In genomic region chr11:71751689-71752088, GRCm38 (mm10) we compare ENCODE assay signal across 8 mouse cellular contexts. TPM values are rescaled to one million over a fixed set of nuclear protein-coding genes. Genes with fewer than 3 reads are reported as not detected.
A peak's percentile ranks its signal among the peaks of the same experiment; 100 is the strongest.
DNase-seq lines count a peak whose midpoint lies in the region; ATAC-seq and TF ChIP-seq lines count a peak whose summit lies in the region.

No protein-coding gene starts in this region.

- WGBS in lung, embryonic 15.5 days: 33% methylated on average over 12 of the region's 12 CpGs
- 33% methylated on average over 12 of the region's 12 CpGs for WGBS in intestine, embryonic 16.5 days
- WGBS in olfactory bulb, adult 2 months: 12% methylated on average over 12 of the region's 12 CpGs

- H3K4me1 ChIP-seq in lung, embryonic 15.5 days: 0 out of 2 replicates have a peak, but pooled peaks cover 8% of the 10 kb centered on the region
- no peaks in the 10 kb centered on the region for H3K4me1 ChIP-seq in intestine, embryonic 16.5 days (ENCODE audit: control insufficient read depth, insufficient read depth, low read length)
- H3K4me1 ChIP-seq in olfactory bulb, adult 2 months (ENCODE audit: control insufficient read depth, insufficient read depth, low read length): peaks cover 8% of the 10 kb centered on the region

- H3K4me3 ChIP-seq in lung, embryonic 15.5 days: peak overlapping the region; percentile 54
- peak overlapping the region; percentile 53 for H3K4me3 ChIP-seq in intestine, embryonic 16.5 days (ENCODE audit: low read length)
- H3K4me3 ChIP-seq in olfactory bulb, adult 2 months (ENCODE audit: insufficient read depth, low read depth, low read length): peak overlapping the region; percentile 63

- peak overlapping the region; percentile 84 for H3K4me2 ChIP-seq in lung, embryonic 15.5 days
- peak overlapping the region; percentile 92 for H3K4me2 ChIP-seq in intestine, embryonic 16.5 days (ENCODE audit: low read depth, low read length)

- no peak for ATAC-seq in lung, embryonic 15.5 days (ENCODE audit: borderline replicate concordance, extremely low read depth, low FRiP score, low TSS enrichment)
- no peak for ATAC-seq in intestine, embryonic 16.5 days
- no peak for ATAC-seq in megakaryocyte-erythroid progenitor cell, adult 5-6 weeks (replicated peaks; ENCODE audit: low FRiP score, low TSS enrichment, poor library complexity, severe bottlenecking)

- no peaks in the 10 kb centered on the region for H3K9me3 ChIP-seq in lung, embryonic 15.5 days
- H3K9me3 ChIP-seq in intestine, embryonic 16.5 days (ENCODE audit: control insufficient read depth, low read length): no peaks in the 10 kb centered on the region

- TF ChIP-seq POLR2A in olfactory bulb, adult 2 months (IDR thresholded peaks at IDR 0.05; ENCODE audit: insufficient read depth, low read depth, low read length): no peak

- no peak overlapping the region for H3K9ac ChIP-seq in lung, embryonic 15.5 days
- no peak overlapping the region for H3K9ac ChIP-seq in intestine, embryonic 16.5 days (ENCODE audit: low read depth, low read length)

- no peaks in the 10 kb centered on the region for H3K36me3 ChIP-seq in lung, embryonic 15.5 days
- no peaks in the 10 kb centered on the region for H3K36me3 ChIP-seq in intestine, embryonic 16.5 days (ENCODE audit: control insufficient read depth, insufficient read depth, low read length)

- no peak overlapping the region for H3K27ac ChIP-seq in lung, embryonic 15.5 days
- H3K27ac ChIP-seq in intestine, embryonic 16.5 days (ENCODE audit: low read length): no peak overlapping the region
- 0 out of 2 replicates have a peak overlapping the region, but pooled peaks have one; percentile 6 for H3K27ac ChIP-seq in olfactory bulb, adult 2 months (ENCODE audit: insufficient read depth, low read depth, low read length)

- peak; percentile 25 for DNase-seq in cerebellum, adult 11-12 months
- no peak for DNase-seq in cerebellum, postnatal 4 days (ENCODE audit: low spot score in 2 of 2)
- DNase-seq in lung, postnatal 10 days: no peak
- DNase-seq in frontal cortex, postnatal 36 days (ENCODE audit: low spot score in 2 of 2): no peak

- H3K27me3 ChIP-seq in lung, embryonic 15.5 days: peaks cover 41% of the 10 kb centered on the region
- H3K27me3 ChIP-seq in intestine, embryonic 16.5 days (replicated peaks; ENCODE audit: control insufficient read depth, insufficient read depth, low read length): peaks cover 28% of the 10 kb centered on the region

- TF ChIP-seq CTCF in olfactory bulb, adult 2 months (IDR thresholded peaks at IDR 0.05; ENCODE audit: insufficient read depth, low read depth, low read length): no peak

RNA-seq across cellular contexts. Expression of gene Wscd1, which starts 2.0 kb away (rescaled TPM):
- polyA plus RNA-seq in lung, embryonic 15.5 days (2015; fragmentation: Nextera tagmentation; extraction: Ambion mirVana): 11.3 and 11.6 TPM in 2 replicates
- 2.9 and 3.0 TPM in 2 replicates for polyA plus RNA-seq in intestine, embryonic 16.5 days (2015; fragmentation: Nextera tagmentation; extraction: Ambion mirVana)
- polyA plus RNA-seq in olfactory bulb, adult 2 months (2012; ENCODE audit: insufficient read depth, insufficient read length, low replicate concordance, missing spikeins): not detected in 2 replicates
- total RNA-seq in megakaryocyte-erythroid progenitor cell, adult 5-6 weeks (2014; fragmentation: Nextera tagmentation): not detected in 2 replicates
- total RNA-seq in megakaryocyte-erythroid progenitor cell, adult 5-6 weeks (2017): not detected in 2 replicates
